10 mouse cellular contexts compared by ENCODE assay signal in the genomic region with DNA sequence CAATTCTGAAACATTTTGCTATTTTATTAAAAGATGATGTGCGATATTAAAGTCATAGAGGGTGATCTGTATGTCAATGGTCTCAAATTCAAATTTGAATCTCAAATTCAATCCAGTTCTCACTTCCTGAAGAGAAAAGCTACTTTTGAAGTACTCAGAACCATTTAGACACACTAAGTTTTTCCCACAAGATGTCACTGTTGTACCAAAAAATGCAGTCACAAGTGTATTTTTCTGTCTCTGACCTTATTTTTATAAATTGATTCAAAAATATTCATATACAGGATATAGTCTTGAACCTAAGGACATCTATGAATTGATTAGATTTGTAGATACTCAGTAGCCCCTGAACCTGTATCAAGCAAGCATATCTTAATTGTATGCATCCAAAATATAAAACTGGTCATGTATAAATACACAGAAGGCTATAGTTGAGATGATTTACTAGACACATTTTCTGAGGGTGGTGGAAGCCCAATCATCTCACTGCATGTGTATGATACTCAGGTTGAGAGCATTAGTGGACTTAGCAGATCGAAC.
A peak's percentile ranks its signal among the peaks of the same experiment; 100 is the strongest.
DNase-seq lines count a peak whose midpoint lies in the region; ATAC-seq and TF ChIP-seq lines count a peak whose summit lies in the region.
"Had no signal": no experiment of that assay in that cellular context is flagged by ENCODE, and none has a peak within 500 bp of the region (broad histone marks: within the 10 kb centered on the region; RNA-seq: fewer than 3 reads in every experiment).

No protein-coding gene starts in this region.

- no peak overlapping the region for H3K4me2 ChIP-seq in kidney, postnatal 0 days (ENCODE audit: low read length)
- H3K4me2 ChIP-seq in neural tube, embryonic 12.5 days (replicated peaks) = no peak overlapping the region
- no peak overlapping the region for H3K4me2 ChIP-seq in stomach, postnatal 0 days (replicated peaks; ENCODE audit: low read depth)
- H3K4me2 ChIP-seq: heart, embryonic 11.5 days; intestine, embryonic 15.5 days had no signal

- H3K27me3 ChIP-seq in kidney, postnatal 0 days (ENCODE audit: insufficient read depth, low read length) = no peaks in the 10 kb centered on the region
- H3K27me3 ChIP-seq in neural tube, embryonic 12.5 days (replicated peaks) = no peaks in the 10 kb centered on the region
- H3K27me3 ChIP-seq in stomach, postnatal 0 days (ENCODE audit: control insufficient read depth, insufficient read depth, low read length) = no peaks in the 10 kb centered on the region
- H3K27me3 ChIP-seq: intestine, embryonic 15.5 days had no signal

- peak; percentile 67 for TF ChIP-seq CTCF in kidney, postnatal 0 days (IDR thresholded peaks at IDR 0.05; ENCODE audit: low read depth)
- peak; percentile 66 for TF ChIP-seq CTCF in stomach, postnatal 0 days (IDR thresholded peaks at IDR 0.05; ENCODE audit: low read depth)

- 70% methylated on average over 2 of the region's 2 CpGs for WGBS in kidney, postnatal 0 days
- WGBS in neural tube, embryonic 12.5 days = 77% methylated on average over 2 of the region's 2 CpGs
- 74% methylated on average over 2 of the region's 2 CpGs for WGBS in stomach, postnatal 0 days

- peak; percentile 9 to 50 for DNase-seq in cerebellum, postnatal 10 days
- no peak for DNase-seq in cerebellum, adult 9-11 months
- DNase-seq in kidney, postnatal 0 days (ENCODE audit: low spot score) = peak; percentile 45
- DNase-seq in kidney, postnatal 14 days = no peak
- no peak for DNase-seq in neural tube, embryonic 10.5 days (ENCODE audit: extremely low spot score, low spot score)
- no peak for DNase-seq in stomach, postnatal 0 days (ENCODE audit: low spot score)
- DNase-seq in urinary bladder, postnatal 36 days (ENCODE audit: low spot score in 2 of 2) = no peak

- H3K36me3 ChIP-seq in kidney, postnatal 0 days (ENCODE audit: insufficient read depth, low read length) = no peaks in the 10 kb centered on the region
- H3K36me3 ChIP-seq in neural tube, embryonic 12.5 days = no peaks in the 10 kb centered on the region
- H3K36me3 ChIP-seq in stomach, postnatal 0 days (ENCODE audit: control insufficient read depth, insufficient read depth, low read length) = no peaks in the 10 kb centered on the region; the same call in 1 of the 2 replicates
- H3K36me3 ChIP-seq: intestine, embryonic 15.5 days had no signal

- H3K9me3 ChIP-seq in kidney, postnatal 0 days (replicated peaks; ENCODE audit: low read length) = no peaks in the 10 kb centered on the region
- H3K9me3 ChIP-seq in neural tube, embryonic 12.5 days = no peaks in the 10 kb centered on the region
- no peaks in the 10 kb centered on the region for H3K9me3 ChIP-seq in stomach, postnatal 0 days (ENCODE audit: control insufficient read depth, low read length)
- H3K9me3 ChIP-seq: intestine, embryonic 15.5 days had no signal

- no peak overlapping the region for H3K9ac ChIP-seq in kidney, postnatal 0 days (ENCODE audit: low read depth, low read length)
- H3K9ac ChIP-seq in neural tube, embryonic 12.5 days = no peak overlapping the region
- no peak overlapping the region for H3K9ac ChIP-seq in stomach, postnatal 0 days (ENCODE audit: low read length)
- H3K9ac ChIP-seq: intestine, embryonic 15.5 days had no signal

- TF ChIP-seq EP300 in stomach, postnatal 0 days (optimal IDR thresholded peaks at IDR 0.05) = no peak

- no peak overlapping the region for H3K4me3 ChIP-seq in kidney, postnatal 0 days (replicated peaks; ENCODE audit: low read depth, low read length)
- no peak overlapping the region for H3K4me3 ChIP-seq in neural tube, embryonic 12.5 days
- no peak overlapping the region for H3K4me3 ChIP-seq in stomach, postnatal 0 days (ENCODE audit: low read depth, low read length)
- H3K4me3 ChIP-seq: intestine, embryonic 15.5 days had no signal

- H3K27ac ChIP-seq in kidney, postnatal 0 days = no peak overlapping the region
- no peak overlapping the region for H3K27ac ChIP-seq in neural tube, embryonic 12.5 days
- H3K27ac ChIP-seq in stomach, postnatal 0 days (replicated peaks) = no peak overlapping the region
- H3K27ac ChIP-seq: intestine, embryonic 15.5 days had no signal

- no peaks in the 10 kb centered on the region for H3K4me1 ChIP-seq in kidney, postnatal 0 days (replicated peaks; ENCODE audit: insufficient read depth, low read length)
- no peaks in the 10 kb centered on the region for H3K4me1 ChIP-seq in neural tube, embryonic 12.5 days
- H3K4me1 ChIP-seq in stomach, postnatal 0 days (replicated peaks; ENCODE audit: control insufficient read depth, insufficient read depth) = no peaks in the 10 kb centered on the region
- H3K4me1 ChIP-seq: intestine, embryonic 15.5 days had no signal

- no peak for ATAC-seq in kidney, postnatal 0 days (replicated peaks; ENCODE audit: low FRiP score, low read depth)
- ATAC-seq in neural tube, embryonic 12.5 days (ENCODE audit: low FRiP score, low read depth) = 0 out of 2 replicates have a peak, but pooled peaks have one; percentile 24
- no peak for ATAC-seq in stomach, postnatal 0 days (ENCODE audit: low FRiP score, low TSS enrichment)
- ATAC-seq: intestine, embryonic 15.5 days had no signal

Comparison
In these comparisons a context has a peak if more than half of its experiments do, and no peak if none do; other contexts are left out.
1. DNase-seq: peak in cerebellum, postnatal 10 days (2 of 2) and kidney, postnatal 0 days (single experiment); none in cerebellum, adult 9-11 months (single experiment), kidney, postnatal 14 days (single experiment), neural tube, embryonic 10.5 days (single experiment), stomach, postnatal 0 days (single experiment) and urinary bladder, postnatal 36 days (0 of 2).